Mouse (Mus musculus) myocyte (in vitro differentiated cells): ENCODE results near the gene Zfp512b. TPM values are rescaled to one million over a fixed set of nuclear protein-coding genes. Genes with fewer than 3 reads are reported as not detected.

ENCODE experiments used
- H3K27me3 ChIP-seq: one replicate; pipeline ENCODE4 v1.6.1; 2011; ENCODE audit not compliant: control insufficient read depth, insufficient read depth, insufficient read length
- H3K36me3 ChIP-seq: one replicate; pipeline ENCODE4 v1.6.1; 2011; ENCODE audit not compliant: control insufficient read depth, insufficient read depth
- H3K4me2 ChIP-seq: one replicate; pipeline ENCODE4 v1.6.1; 2011; ENCODE audit warnings: low read depth, control low read depth
- H3K4me3 ChIP-seq: one replicate; pipeline ENCODE4 v1.5.1; 2011; ENCODE audit warnings: mild to moderate bottlenecking, control low read depth, moderate library complexity
- H3K79me2 ChIP-seq: one replicate; pipeline ENCODE4 v1.6.1; 2011; ENCODE audit not compliant: control insufficient read depth, insufficient read depth
- H3ac ChIP-seq: one replicate; pipeline ENCODE4 v1.6.1; 2011; ENCODE audit not compliant: control insufficient read depth, insufficient read length
- CEBPB ChIP-seq: IDR thresholded peaks from 2 replicates; pipeline ENCODE4 v1.6.1; 2011; ENCODE audit warnings: mild to moderate bottlenecking, moderate library complexity; ENCODE audit not compliant: poor library complexity, insufficient read depth, severe bottlenecking
- E2F4 ChIP-seq: IDR thresholded peaks from one replicate; pipeline ENCODE4 v1.6.1; 2011; ENCODE audit warnings: mild to moderate bottlenecking, control low read depth, moderate library complexity; ENCODE audit not compliant: insufficient read depth
- MAX ChIP-seq: IDR thresholded peaks from one replicate; pipeline ENCODE4 v1.6.1; 2011; ENCODE audit warnings: low read depth, mild to moderate bottlenecking, control low read depth
- MYOD1 ChIP-seq, 3 experiments: IDR thresholded peaks; one replicate each; pipeline ENCODE4 v1.6.1; 2011; ENCODE audit warnings: control low read depth in 2 of 3, low read depth in 2 of 3, mild to moderate bottlenecking in 2 of 3, moderate library complexity in 1 of 3; ENCODE audit not compliant: insufficient read length in 2 of 3, control insufficient read depth in 1 of 3
- MYOG ChIP-seq, 3 experiments: IDR thresholded peaks; one replicate each; pipeline ENCODE4 v1.6.1; 2011; ENCODE audit warnings: control low read depth in 2 of 3, low read depth in 2 of 3, mild to moderate bottlenecking in 2 of 3; ENCODE audit not compliant: insufficient read length in 2 of 3, control insufficient read depth in 1 of 3, insufficient read depth in 1 of 3
- POLR2A ChIP-seq: IDR thresholded peaks from one replicate; pipeline ENCODE4 v1.6.1; 2011; ENCODE audit warnings: low read depth, mild to moderate bottlenecking, control low read depth, moderate library complexity; ENCODE audit not compliant: insufficient read length
- POLR2AphosphoS2 ChIP-seq: IDR thresholded peaks from one replicate; pipeline ENCODE4 v1.6.1; 2011; ENCODE audit warnings: low read depth, control low read depth; ENCODE audit not compliant: insufficient read length
- REST ChIP-seq: IDR thresholded peaks from one replicate; pipeline ENCODE4 v1.6.1; 2011; ENCODE audit warnings: mild to moderate bottlenecking, control low read depth, moderate library complexity; ENCODE audit not compliant: insufficient read depth, insufficient read length
- SRF ChIP-seq: IDR thresholded peaks from one replicate; pipeline ENCODE4 v1.6.1; 2011; ENCODE audit warnings: low read depth; ENCODE audit not compliant: control insufficient read depth, insufficient read length
- TCF12 ChIP-seq: IDR thresholded peaks from one replicate; pipeline ENCODE4 v1.6.1; 2011; ENCODE audit warnings: mild to moderate bottlenecking, control low read depth; ENCODE audit not compliant: poor library complexity, insufficient read depth, severe bottlenecking
- TCF3 ChIP-seq: IDR thresholded peaks from one replicate; pipeline ENCODE4 v1.6.1; 2011; ENCODE audit warnings: low read depth, control low read depth; ENCODE audit not compliant: insufficient read length
- USF1 ChIP-seq: IDR thresholded peaks from one replicate; pipeline ENCODE4 v1.6.1; 2011; ENCODE audit warnings: low read depth, mild to moderate bottlenecking, control low read depth, moderate library complexity
- polyA plus RNA-seq: library from polyadenylated mRNA; unstranded; fragments of >200 nt; fragmentation: generic; extraction: Trizol; gene quantifications from one replicate; pipeline ENCODE4 v1.2.1, GENCODE M21; 2012; ENCODE audit warnings: missing spikeins

Gene Zfp512b
- polyA plus RNA-seq, 1 experiment, result 7.0 TPM

DNA sequence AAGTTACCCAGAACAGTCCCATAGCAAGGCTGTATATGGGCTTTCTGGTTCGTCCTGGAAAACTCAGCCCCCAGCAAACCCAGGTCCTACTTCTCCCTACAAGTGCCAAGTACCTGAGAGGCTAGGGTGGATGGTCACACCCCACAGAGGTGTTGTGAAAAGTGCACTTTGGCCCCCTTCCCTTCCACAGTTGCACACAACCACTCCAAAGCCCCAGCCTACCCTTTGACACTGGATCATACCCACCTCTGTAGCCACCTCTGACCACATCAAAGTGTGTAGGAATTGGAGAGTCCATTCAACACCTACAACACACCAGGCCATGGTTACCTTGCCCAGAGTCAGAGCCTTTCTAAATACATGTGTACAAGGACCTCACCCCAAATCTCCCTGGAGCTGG, 9.7 kb downstream of the Zfp512b start:
- H3K36me3 ChIP-seq, result peaks cover 12% of the 10 kb centered on the region
- no peak overlapping the region for H3ac ChIP-seq
- no peak overlapping the region for H3K4me2 ChIP-seq
- no peaks in the 10 kb centered on the region for H3K27me3 ChIP-seq
- TF ChIP-seq MAX, result no peak
- no peak for TF ChIP-seq REST
- TF ChIP-seq MYOD1 (IDR thresholded peaks at IDR 0.05; ENCODE audit: control insufficient read depth in 1 of 3, insufficient read length in 2 of 3, low read depth in 2 of 3), result no peak
- no peak for TF ChIP-seq E2F4
- TF ChIP-seq CEBPB, result no peak
- no peak overlapping the region for H3K4me3 ChIP-seq
- H3K79me2 ChIP-seq, result peaks cover 11% of the 10 kb centered on the region

GRCm38 (mm10) chr2:181582358-181582757, 10.2 kb downstream of the Zfp512b start:
- no peak overlapping the region for H3ac ChIP-seq
- peaks cover 12% of the 10 kb centered on the region for H3K36me3 ChIP-seq
- peak overlapping the region; percentile 74 for H3K4me2 ChIP-seq
- no peaks in the 10 kb centered on the region for H3K27me3 ChIP-seq
- peak overlapping the region; percentile 50 for H3K4me3 ChIP-seq
- TF ChIP-seq TCF3, result no peak
- TF ChIP-seq TCF12, result no peak
- TF ChIP-seq POLR2AphosphoS2, result no peak
- TF ChIP-seq REST, result no peak
- TF ChIP-seq MYOD1 (IDR thresholded peaks at IDR 0.05; ENCODE audit: control insufficient read depth in 1 of 3, insufficient read length in 2 of 3, low read depth in 2 of 3), result no peak
- H3K79me2 ChIP-seq, result peaks cover 13% of the 10 kb centered on the region

DNA sequence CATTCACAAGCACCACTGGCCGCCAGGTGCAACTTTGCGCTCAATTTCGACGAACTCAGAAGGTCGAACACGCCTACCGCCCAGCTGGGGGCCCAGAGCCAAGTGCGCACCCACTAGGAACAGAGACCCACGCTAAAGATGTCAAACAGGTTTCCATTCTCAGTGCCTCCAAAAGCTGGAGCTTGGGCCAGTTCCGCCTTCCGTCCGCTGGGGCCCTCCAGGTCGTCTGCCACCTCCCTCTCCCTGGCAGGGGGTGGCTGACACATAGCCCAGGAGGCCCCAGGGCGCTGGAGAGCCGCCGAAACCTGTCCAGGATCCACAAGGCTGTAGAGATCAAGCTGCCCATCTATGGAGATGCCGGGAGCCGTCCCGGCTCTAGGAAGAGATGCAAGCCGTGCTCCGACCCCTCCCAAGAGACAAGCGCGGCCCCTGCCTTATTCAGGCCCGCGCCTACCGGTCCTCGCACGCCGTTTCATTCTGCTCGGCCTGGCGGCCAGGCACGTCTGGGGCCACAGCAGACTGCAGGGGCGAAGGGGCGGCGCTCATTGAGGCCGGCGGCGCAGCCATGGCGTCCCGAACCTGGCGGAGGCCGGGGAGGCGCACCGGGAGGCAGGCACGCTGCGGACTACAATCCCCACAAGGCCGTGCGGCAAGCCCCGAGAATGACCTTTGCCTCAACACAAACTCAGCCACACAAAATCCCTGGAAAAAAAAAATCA, 11.0 kb downstream of the Zfp512b start:
- H3K4me2 ChIP-seq, result peak overlapping the region; percentile 89
- H3K36me3 ChIP-seq, result peaks cover 12% of the 10 kb centered on the region
- H3K27me3 ChIP-seq, result no peaks in the 10 kb centered on the region
- peak overlapping the region; percentile 50 for H3K4me3 ChIP-seq
- TF ChIP-seq POLR2A (peak; percentile 80), POLR2AphosphoS2 (peak; percentile 95), TCF3 (no peak), MAX (no peak), MYOD1 (IDR thresholded peaks at IDR 0.05; ENCODE audit: control insufficient read depth in 1 of 3, insufficient read length in 2 of 3, low read depth in 2 of 3) (no peak), E2F4 (no peak)
- H3K79me2 ChIP-seq, result peaks cover 13% of the 10 kb centered on the region
- peak overlapping the region; percentile 86 for H3ac ChIP-seq

- H3K4me2 ChIP-seq, result peak overlapping the region; percentile 89
- H3K79me2 ChIP-seq, result peaks cover 13% of the 10 kb centered on the region
- TF ChIP-seq POLR2AphosphoS2 (peak; percentile 55), MYOD1 (IDR thresholded peaks at IDR 0.05; ENCODE audit: control insufficient read depth in 1 of 3, insufficient read length in 2 of 3, low read depth in 2 of 3) (peak in 1 of 3 experiments; percentile 7), POLR2A (peak; percentile 66), USF1 (peak; percentile 27), E2F4 (no peak), SRF (peak; percentile 38), CEBPB (no peak)
- peak overlapping the region; percentile 50 for H3K4me3 ChIP-seq
- peaks cover 10% of the 10 kb centered on the region for H3K36me3 ChIP-seq
- H3ac ChIP-seq, result peak overlapping the region; percentile 86
- H3K27me3 ChIP-seq, result no peaks in the 10 kb centered on the region
Measured at GRCm38 (mm10) chr2:181581016-181581401, 11.6 kb downstream of the Zfp512b start.

GRCm38 (mm10) chr2:181580131-181580772, 12.4 kb downstream of the Zfp512b start:
- Histone ChIP-seq H3ac (peak overlapping the region; percentile 86), H3K4me2 (peak overlapping the region; percentile 89)

More at GRCm38 (mm10) chr2:181580131-181580772, 12.4 kb downstream of the Zfp512b start:
- Histone ChIP-seq H3K36me3 (peaks cover 4% of the 10 kb centered on the region), H3K79me2 (peaks cover 13% of the 10 kb centered on the region), H3K27me3 (no peaks in the 10 kb centered on the region), H3K4me3 (peak overlapping the region; percentile 50)
- TF ChIP-seq TCF3, result no peak
- no peak for TF ChIP-seq MYOG (IDR thresholded peaks at IDR 0.05; ENCODE audit: control insufficient read depth in 1 of 3, insufficient read depth in 1 of 3, insufficient read length in 2 of 3, low read depth in 2 of 3)
- TF ChIP-seq E2F4, result no peak
- TF ChIP-seq POLR2AphosphoS2, result no peak
- TF ChIP-seq USF1, result no peak
- TF ChIP-seq MAX, result no peak
- TF ChIP-seq CEBPB, result no peak
- TF ChIP-seq MYOD1 (IDR thresholded peaks at IDR 0.05; ENCODE audit: control insufficient read depth in 1 of 3, insufficient read length in 2 of 3, low read depth in 2 of 3), result no peak
- no peak for TF ChIP-seq TCF12
- TF ChIP-seq POLR2A, result no peak
- no peak for TF ChIP-seq REST
- no peak for TF ChIP-seq SRF
